Mouse (Mus musculus): Measurements from ENCODE around the gene Mtf1. TPM values are rescaled to one million over a fixed set of nuclear protein-coding genes. Genes with fewer than 3 reads are reported as not detected.

The Mtf1 gene
- polyA plus RNA-seq (2015; fragmentation: Nextera tagmentation; extraction: Ambion mirVana) = 11.8 and 12.4 TPM in 2 replicates

- H3K4me2 ChIP-seq = peak within 1 kb of the TSS; percentile 96
- WGBS (ENCODE audit: insufficient replicate concordance) = 4% methylated on average over 21 of the region's 21 CpGs
- H3K27me3 ChIP-seq = no peaks in the 10 kb centered on the region
- H3K4me1 ChIP-seq (replicated peaks) = peaks cover 46% of the 10 kb centered on the region
- H3K36me3 ChIP-seq (replicated peaks) = peaks cover 70% of the 10 kb centered on the region
- H3K9me3 ChIP-seq (replicated peaks) = no peaks in the 10 kb centered on the region
- H3K4me3 ChIP-seq (replicated peaks) = peak within 1 kb of the TSS; percentile 87
- peak within 1 kb of the TSS; percentile 94 for H3K9ac ChIP-seq
- peak within 1 kb of the TSS; percentile 98 for H3K27ac ChIP-seq (replicated peaks)
- ATAC-seq (ENCODE audit: insufficient read depth) = peak; percentile 76
Observed at GRCm38 (mm10) chr4:124801552-124802308, at the start of gene Mtf1. Mtf1 (plus strand) TSS chr4:124802104.

- Histone ChIP-seq H3K27me3 (no peaks in the 10 kb centered on the region), H3K9me3 (replicated peaks) (no peaks in the 10 kb centered on the region), H3K4me1 (replicated peaks) (peaks cover 84% of the 10 kb centered on the region), H3K9ac (peak overlapping the region; percentile 90), H3K27ac (replicated peaks) (peak overlapping the region; percentile 95), H3K4me2 (peak overlapping the region; percentile 89), H3K36me3 (replicated peaks) (peaks cover 11% of the 10 kb centered on the region; the same call in 1 of the 2 replicates), H3K4me3 (replicated peaks) (peak overlapping the region; percentile 83)
- ATAC-seq (ENCODE audit: insufficient read depth) = peak; percentile 62
- 2% methylated on average over 15 of the region's 15 CpGs for WGBS (ENCODE audit: insufficient replicate concordance)
Observed at GRCm38 (mm10) chr4:124752281-124753199, 49.4 kb upstream of the Mtf1 start.

- H3K4me1 ChIP-seq (replicated peaks) = peaks cover 89% of the 10 kb centered on the region
- peak overlapping the region; percentile 48; the same call in 1 of the 2 replicates for H3K27ac ChIP-seq (replicated peaks)
- WGBS (ENCODE audit: insufficient replicate concordance) = 42% methylated on average over 7 of the region's 7 CpGs
- no peak for ATAC-seq (ENCODE audit: insufficient read depth)
- H3K4me3 ChIP-seq (replicated peaks) = no peak overlapping the region
- H3K9ac ChIP-seq = no peak overlapping the region
- peaks cover 26% of the 10 kb centered on the region for H3K36me3 ChIP-seq (replicated peaks)
- no peaks in the 10 kb centered on the region for H3K27me3 ChIP-seq
- no peak overlapping the region for H3K4me2 ChIP-seq
- H3K9me3 ChIP-seq (replicated peaks) = no peaks in the 10 kb centered on the region
Observed at GRCm38 (mm10) chr4:124755526-124755925, 46.4 kb upstream of the Mtf1 start.

GRCm38 (mm10) chr4:124759305-124759811 lies 42.5 kb upstream of the Mtf1 start:
- no peaks in the 10 kb centered on the region for H3K27me3 ChIP-seq
- ATAC-seq (ENCODE audit: insufficient read depth) = peak; percentile 47; the same call in 1 of the 2 replicates
- WGBS (ENCODE audit: insufficient replicate concordance) = 18% methylated on average over 7 of the region's 7 CpGs
- peaks cover 65% of the 10 kb centered on the region for H3K4me1 ChIP-seq (replicated peaks)
- H3K9me3 ChIP-seq (replicated peaks) = no peaks in the 10 kb centered on the region
- no peak overlapping the region for H3K4me2 ChIP-seq
- peaks cover 27% of the 10 kb centered on the region for H3K36me3 ChIP-seq (replicated peaks)
- 0 out of 2 replicates have a peak overlapping the region, but pooled peaks have one; percentile 24 for H3K27ac ChIP-seq (replicated peaks)
- H3K9ac ChIP-seq = no peak overlapping the region
- H3K4me3 ChIP-seq (replicated peaks) = no peak overlapping the region

GRCm38 (mm10) chr4:124761201-124761600 lies 40.7 kb upstream of the Mtf1 start:
- no peak overlapping the region for H3K27ac ChIP-seq (replicated peaks)
- H3K9me3 ChIP-seq (replicated peaks) = no peaks in the 10 kb centered on the region
- no peak overlapping the region for H3K4me3 ChIP-seq (replicated peaks)
- 45% methylated on average over 1 of the region's 1 CpGs for WGBS (ENCODE audit: insufficient replicate concordance)
- no peak for ATAC-seq (ENCODE audit: insufficient read depth)
- H3K4me1 ChIP-seq (replicated peaks) = peaks cover 63% of the 10 kb centered on the region
- H3K36me3 ChIP-seq (replicated peaks) = peaks cover 24% of the 10 kb centered on the region
- no peak overlapping the region for H3K9ac ChIP-seq
- no peak overlapping the region for H3K4me2 ChIP-seq
- no peaks in the 10 kb centered on the region for H3K27me3 ChIP-seq

- H3K27ac ChIP-seq (replicated peaks) = no peak overlapping the region
- no peak overlapping the region for H3K4me3 ChIP-seq (replicated peaks)
- H3K4me1 ChIP-seq (replicated peaks) = peaks cover 65% of the 10 kb centered on the region
Observed at GRCm38 (mm10) chr4:124762858-124763452, 38.9 kb upstream of the Mtf1 start.

GRCm38 (mm10) chr4:124765802-124766565 lies 35.9 kb upstream of the Mtf1 start:
- 49% methylated on average over 23 of the region's 23 CpGs for WGBS (ENCODE audit: insufficient replicate concordance)
- Histone ChIP-seq H3K36me3 (replicated peaks) (peaks cover 11% of the 10 kb centered on the region), H3K27ac (replicated peaks) (peak overlapping the region; percentile 51), H3K4me3 (replicated peaks) (no peak overlapping the region), H3K4me2 (peak overlapping the region; percentile 31), H3K27me3 (no peaks in the 10 kb centered on the region), H3K9me3 (replicated peaks) (no peaks in the 10 kb centered on the region), H3K9ac (no peak overlapping the region), H3K4me1 (replicated peaks) (peaks cover 70% of the 10 kb centered on the region)
- no peak for ATAC-seq (ENCODE audit: insufficient read depth)

More at GRCm38 (mm10) chr4:124762858-124763452, 38.9 kb upstream of the Mtf1 start:
- WGBS (ENCODE audit: insufficient replicate concordance) = 84% methylated on average over 6 of the region's 6 CpGs
- Histone ChIP-seq H3K9ac (no peak overlapping the region), H3K9me3 (replicated peaks) (no peaks in the 10 kb centered on the region), H3K36me3 (replicated peaks) (peaks cover 15% of the 10 kb centered on the region), H3K4me2 (no peak overlapping the region), H3K27me3 (no peaks in the 10 kb centered on the region)
- no peak for ATAC-seq (ENCODE audit: insufficient read depth)

GRCm38 (mm10) chr4:124766566-124766940 lies 35.4 kb upstream of the Mtf1 start:
- no peak overlapping the region for H3K9ac ChIP-seq
- H3K4me1 ChIP-seq (replicated peaks) = peaks cover 75% of the 10 kb centered on the region

GRCm38 (mm10) chr4:124768963-124769591 lies 32.8 kb upstream of the Mtf1 start:
- 0 out of 2 replicates have a peak overlapping the region, but pooled peaks have one; percentile 6 for H3K4me3 ChIP-seq (replicated peaks)
- H3K27ac ChIP-seq (replicated peaks) = peak overlapping the region; percentile 73
- H3K4me1 ChIP-seq (replicated peaks) = peaks cover 92% of the 10 kb centered on the region
- peak overlapping the region; percentile 55 for H3K4me2 ChIP-seq
- H3K27me3 ChIP-seq = no peaks in the 10 kb centered on the region
- H3K9me3 ChIP-seq (replicated peaks) = no peaks in the 10 kb centered on the region
- H3K36me3 ChIP-seq (replicated peaks) = peaks cover 9% of the 10 kb centered on the region; the same call in 1 of the 2 replicates
- ATAC-seq (ENCODE audit: insufficient read depth) = peak; percentile 71
- 19% methylated on average over 13 of the region's 13 CpGs for WGBS (ENCODE audit: insufficient replicate concordance)
- no peak overlapping the region for H3K9ac ChIP-seq

More at GRCm38 (mm10) chr4:124766566-124766940, 35.4 kb upstream of the Mtf1 start:
- no peak for ATAC-seq (ENCODE audit: insufficient read depth)
- Histone ChIP-seq H3K9me3 (replicated peaks) (no peaks in the 10 kb centered on the region), H3K27me3 (no peaks in the 10 kb centered on the region), H3K27ac (replicated peaks) (peak overlapping the region; percentile 51), H3K4me2 (0 out of 2 replicates have a peak overlapping the region, but pooled peaks have one; percentile 31), H3K36me3 (replicated peaks) (peaks cover 9% of the 10 kb centered on the region), H3K4me3 (replicated peaks) (no peak overlapping the region)
- 26% methylated on average over 2 of the region's 2 CpGs for WGBS (ENCODE audit: insufficient replicate concordance)

Data from liver, embryonic 15.5 days (tissue).